Mouse (Mus musculus) intestine, embryonic 16.5 days (tissue): ENCODE measurements at regions not wholly inside any gene's neighbourhood (a gene's known extent, or its start where the extent isn't known, plus 50 kb on each side); places are given as distances from the start of the nearest gene placed in this dataset.
"Not testable (repeated sequence)": the region's sequence is repeated elsewhere in the genome, so short reads cannot be mapped to it uniquely, and the experiment has no call there.

ENCODE experiments used
- ATAC-seq: fragments of 200-750 bp; cut with Nextera tagmentation; 2 replicates; pipeline ENCODE4 v1.8.0; 2017; ENCODE audit warnings: moderate TSS enrichment, moderate library complexity
- H3K27ac ChIP-seq: fragments of 300-500 bp; sonication (generic); 2 replicates; pipeline ENCODE4 v1.5.1; 2014; ENCODE audit warnings: mild to moderate bottlenecking, low read length
- H3K27me3 ChIP-seq: fragments of 300-500 bp; sonication (generic); replicated peaks from 2 replicates; pipeline ENCODE4 v1.6.1; 2014; ENCODE audit warnings: low read length, control low read depth, mixed read lengths; ENCODE audit not compliant: control insufficient read depth, insufficient read depth
- H3K36me3 ChIP-seq: fragments of 300-500 bp; sonication (generic); 2 replicates; pipeline ENCODE4 v1.6.1; 2014; ENCODE audit warnings: low read length, control low read depth; ENCODE audit not compliant: control insufficient read depth, insufficient read depth
- H3K4me1 ChIP-seq: fragments of 300-500 bp; sonication (generic); 2 replicates; pipeline ENCODE4 v1.6.1; 2014; ENCODE audit warnings: low read length, control low read depth, mixed read lengths; ENCODE audit not compliant: control insufficient read depth, insufficient read depth
- H3K4me2 ChIP-seq: fragments of 300-500 bp; sonication (generic); 2 replicates; pipeline ENCODE4 v1.6.1; 2014; ENCODE audit warnings: low read depth, low read length, control low read depth
- H3K4me3 ChIP-seq: fragments of 300-500 bp; sonication (generic); 2 replicates; pipeline ENCODE4 v1.5.1; 2014; ENCODE audit warnings: mild to moderate bottlenecking, low read length
- H3K9ac ChIP-seq: fragments of 300-500 bp; sonication (generic); 2 replicates; pipeline ENCODE4 v1.6.1; 2014; ENCODE audit warnings: low read depth, low read length
- H3K9me3 ChIP-seq: fragments of 300-500 bp; sonication (generic); 2 replicates; pipeline ENCODE4 v1.6.1; 2016; ENCODE audit warnings: low read length, control low read depth; ENCODE audit not compliant: control insufficient read depth
- WGBS: fragments of 180-500 bp; shearing (Covaris S2); extraction: QIAGEN DNeasy Blood & Tissue Kit; methylation state at CpG from one replicate; pipeline ENCODE4 v1.1.7; 2014; 5-methylcytosine and 5-hydroxymethylcytosine counted together

GRCm38 (mm10) chr1:94469834-94470233 is 417.5 kb upstream of the Pdcd1 start:
- not testable (repeated sequence) for H3K36me3 ChIP-seq, H3K9ac ChIP-seq, H3K9me3 ChIP-seq, H3K4me3 ChIP-seq, H3K4me2 ChIP-seq, H3K27me3 ChIP-seq, H3K4me1 ChIP-seq, H3K27ac ChIP-seq
- ATAC-seq, result peak; percentile 95
- WGBS, result 96% methylated on average over 18 of the region's 18 CpGs

- no peaks in the 10 kb centered on the region for H3K9me3 ChIP-seq
- 92% methylated on average over 2 of the region's 2 CpGs for WGBS
- no peaks in the 10 kb centered on the region for H3K36me3 ChIP-seq
- H3K27me3 ChIP-seq, result no peaks in the 10 kb centered on the region
- no peaks in the 10 kb centered on the region for H3K4me1 ChIP-seq
- ATAC-seq, result no peak
- H3K27ac ChIP-seq, result no peak overlapping the region
- H3K4me3 ChIP-seq, result no peak overlapping the region
- no peak overlapping the region for H3K4me2 ChIP-seq
- no peak overlapping the region for H3K9ac ChIP-seq
Measured at GRCm38 (mm10) chr1:94423731-94424130, 371.4 kb upstream of the Pdcd1 start.

GRCm38 (mm10) chr1:94413043-94413442 is 360.7 kb upstream of the Pdcd1 start:
- 79% methylated on average over 9 of the region's 9 CpGs for WGBS
- Histone ChIP-seq H3K36me3 (no peaks in the 10 kb centered on the region), H3K27ac (no peak overlapping the region)

GRCm38 (mm10) chr1:94366606-94367005 is 314.3 kb upstream of the Pdcd1 start:
- no peaks in the 10 kb centered on the region for H3K27me3 ChIP-seq
- no peak overlapping the region for H3K4me2 ChIP-seq
- H3K9me3 ChIP-seq, result no peaks in the 10 kb centered on the region
- H3K9ac ChIP-seq, result no peak overlapping the region
- H3K27ac ChIP-seq, result no peak overlapping the region
- H3K4me3 ChIP-seq, result no peak overlapping the region
- no peak for ATAC-seq
- no peaks in the 10 kb centered on the region for H3K36me3 ChIP-seq
- no peaks in the 10 kb centered on the region for H3K4me1 ChIP-seq
- 83% methylated on average over 1 of the region's 1 CpGs for WGBS

More at GRCm38 (mm10) chr1:94413043-94413442, 360.7 kb upstream of the Pdcd1 start:
- no peaks in the 10 kb centered on the region for H3K9me3 ChIP-seq
- H3K4me3 ChIP-seq, result no peak overlapping the region
- H3K4me2 ChIP-seq, result no peak overlapping the region
- no peaks in the 10 kb centered on the region for H3K4me1 ChIP-seq
- H3K9ac ChIP-seq, result no peak overlapping the region
- ATAC-seq, result no peak
- no peaks in the 10 kb centered on the region for H3K27me3 ChIP-seq

GRCm38 (mm10) chr1:94356996-94357395 is 304.6 kb upstream of the Pdcd1 start:
- Histone ChIP-seq H3K27me3 (no peaks in the 10 kb centered on the region), H3K36me3 (no peaks in the 10 kb centered on the region), H3K9ac (no peak overlapping the region), H3K27ac (no peak overlapping the region), H3K4me3 (no peak overlapping the region), H3K9me3 (no peaks in the 10 kb centered on the region), H3K4me1 (no peaks in the 10 kb centered on the region), H3K4me2 (no peak overlapping the region)
- no peak for ATAC-seq
- 44% methylated on average over 1 of the region's 1 CpGs for WGBS

GRCm38 (mm10) chr1:94355873-94356272 is 303.5 kb upstream of the Pdcd1 start:
- Histone ChIP-seq H3K27ac (no peak overlapping the region), H3K4me3 (no peak overlapping the region), H3K27me3 (no peaks in the 10 kb centered on the region), H3K36me3 (no peaks in the 10 kb centered on the region), H3K9ac (no peak overlapping the region), H3K4me1 (no peaks in the 10 kb centered on the region), H3K4me2 (no peak overlapping the region), H3K9me3 (no peaks in the 10 kb centered on the region)
- WGBS, result 41% methylated on average over 3 of the region's 3 CpGs
- ATAC-seq, result no peak

GRCm38 (mm10) chr1:94342576-94342975 is 290.2 kb upstream of the Pdcd1 start:
- Histone ChIP-seq H3K9ac (no peak overlapping the region), H3K4me2 (no peak overlapping the region), H3K4me3 (no peak overlapping the region), H3K9me3 (no peaks in the 10 kb centered on the region), H3K27ac (no peak overlapping the region), H3K4me1 (no peaks in the 10 kb centered on the region), H3K27me3 (no peaks in the 10 kb centered on the region), H3K36me3 (no peaks in the 10 kb centered on the region)
- ATAC-seq, result no peak
- 94% methylated on average over 2 of the region's 2 CpGs for WGBS

- no peak for ATAC-seq
- Histone ChIP-seq H3K4me2 (no peak overlapping the region), H3K36me3 (no peaks in the 10 kb centered on the region), H3K4me3 (no peak overlapping the region), H3K27ac (no peak overlapping the region), H3K9me3 (no peaks in the 10 kb centered on the region), H3K27me3 (no peaks in the 10 kb centered on the region), H3K9ac (no peak overlapping the region), H3K4me1 (no peaks in the 10 kb centered on the region)
- 84% methylated on average over 3 of the region's 3 CpGs for WGBS
Measured at GRCm38 (mm10) chr1:94341237-94341636, 288.9 kb upstream of the Pdcd1 start.

- Histone ChIP-seq H3K27me3 (no peaks in the 10 kb centered on the region), H3K4me3 (no peak overlapping the region), H3K4me2 (no peak overlapping the region), H3K9ac (no peak overlapping the region), H3K9me3 (no peaks in the 10 kb centered on the region), H3K4me1 (no peaks in the 10 kb centered on the region), H3K36me3 (no peaks in the 10 kb centered on the region), H3K27ac (no peak overlapping the region)
- ATAC-seq, result no peak
Measured at GRCm38 (mm10) chr1:94318029-94318428, 265.7 kb upstream of the Pdcd1 start.

- H3K4me3 ChIP-seq, result no peak overlapping the region
- no peak overlapping the region for H3K27ac ChIP-seq
- ATAC-seq, result no peak
- H3K4me2 ChIP-seq, result no peak overlapping the region
- no peaks in the 10 kb centered on the region for H3K4me1 ChIP-seq
- H3K9ac ChIP-seq, result no peak overlapping the region
- WGBS, result 81% methylated on average over 1 of the region's 1 CpGs
- H3K9me3 ChIP-seq, result no peaks in the 10 kb centered on the region
- no peaks in the 10 kb centered on the region for H3K36me3 ChIP-seq
- no peaks in the 10 kb centered on the region for H3K27me3 ChIP-seq
Measured at GRCm38 (mm10) chr1:94298395-94298794, 246.0 kb upstream of the Pdcd1 start.
